Mouse (Mus musculus) T-helper 2 cell (primary cell): ENCODE data around the gene Fa2h.

ENCODE experiments used
- in situ Hi-C: fragments of 300-600 bp; cut with MboI, MseI; formaldehyde crosslinking; loops from one replicate; pipeline ENCODE4 v1.15.1; 2025; ENCODE audit warnings: high pct_unique_total_duplicates

The Fa2h gene

DNA sequence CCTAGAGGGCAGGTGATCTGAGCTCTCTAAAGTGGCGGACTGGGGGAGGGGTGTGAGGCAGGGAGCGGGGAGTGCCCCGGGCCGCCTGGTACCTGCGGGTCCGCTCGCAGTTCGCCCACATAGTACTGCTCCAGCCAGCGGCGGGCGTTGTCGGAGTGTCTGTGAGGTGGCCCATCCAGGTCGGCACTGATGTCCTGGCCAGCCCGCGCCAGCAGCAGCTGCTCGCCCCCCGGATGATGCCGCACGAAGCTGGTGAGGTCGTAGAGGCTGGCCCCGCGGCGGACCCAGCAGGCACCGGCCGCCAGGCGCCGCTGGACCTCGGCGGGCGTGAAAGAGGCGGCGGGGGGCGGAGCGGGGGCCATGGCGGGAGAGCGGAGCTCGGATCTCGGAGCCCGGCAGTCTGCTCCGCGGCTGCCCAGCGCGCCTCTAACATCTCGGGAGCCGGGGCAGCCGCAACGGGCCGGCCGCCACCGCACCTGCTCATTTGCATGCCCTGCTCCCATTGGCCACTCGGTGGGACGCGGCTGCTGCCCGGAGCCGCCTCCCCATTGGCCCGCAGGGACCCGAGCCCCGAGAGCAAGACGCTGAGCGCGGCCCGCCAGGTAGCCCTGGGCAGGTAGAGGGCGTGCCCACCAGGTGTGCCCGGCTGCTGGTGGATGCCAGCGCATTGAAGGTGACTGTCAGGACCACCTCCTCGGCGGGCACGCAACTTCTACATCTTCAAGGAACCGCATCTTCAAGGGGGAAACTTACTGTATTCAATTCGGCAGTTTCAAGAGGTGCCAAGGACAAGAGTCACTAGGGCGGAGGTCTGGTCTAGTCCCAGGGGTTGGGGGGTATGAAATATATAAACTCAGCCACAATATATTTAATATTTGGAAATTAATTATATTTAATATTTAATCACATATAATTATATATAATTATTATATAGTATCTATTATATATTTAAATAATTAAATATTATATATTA lies at the start of gene Fa2h:
Fa2h (minus strand) TSS at position 434 of the 973 bp plus-strand sequence.
- in situ Hi-C loops, result loop anchor here (5.0 kb wide), 1 partner anchor 36 kb away; no protein-coding TSS in a partner anchor

DNA sequence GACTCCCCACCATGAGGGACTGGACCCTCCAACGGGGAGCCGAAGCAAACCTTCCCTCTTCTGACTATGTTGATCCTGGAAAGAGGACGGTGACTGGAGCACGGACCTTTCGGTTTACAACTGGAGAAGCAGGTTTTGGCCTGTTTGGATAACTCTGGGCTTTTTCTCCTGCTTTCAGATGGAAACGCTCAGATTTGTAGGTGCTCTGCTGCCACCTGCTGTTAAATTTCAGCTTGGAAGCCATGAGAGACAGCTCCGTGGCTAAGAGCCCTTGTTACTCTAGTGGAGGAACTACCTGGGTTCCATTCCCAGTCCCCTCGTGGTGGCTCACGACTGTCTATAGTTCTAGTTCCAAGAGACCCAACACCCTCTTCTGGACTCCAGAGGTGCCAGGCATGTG lies 45.6 kb upstream of the Fa2h start:
- in situ Hi-C loops, result no loop called here

DNA sequence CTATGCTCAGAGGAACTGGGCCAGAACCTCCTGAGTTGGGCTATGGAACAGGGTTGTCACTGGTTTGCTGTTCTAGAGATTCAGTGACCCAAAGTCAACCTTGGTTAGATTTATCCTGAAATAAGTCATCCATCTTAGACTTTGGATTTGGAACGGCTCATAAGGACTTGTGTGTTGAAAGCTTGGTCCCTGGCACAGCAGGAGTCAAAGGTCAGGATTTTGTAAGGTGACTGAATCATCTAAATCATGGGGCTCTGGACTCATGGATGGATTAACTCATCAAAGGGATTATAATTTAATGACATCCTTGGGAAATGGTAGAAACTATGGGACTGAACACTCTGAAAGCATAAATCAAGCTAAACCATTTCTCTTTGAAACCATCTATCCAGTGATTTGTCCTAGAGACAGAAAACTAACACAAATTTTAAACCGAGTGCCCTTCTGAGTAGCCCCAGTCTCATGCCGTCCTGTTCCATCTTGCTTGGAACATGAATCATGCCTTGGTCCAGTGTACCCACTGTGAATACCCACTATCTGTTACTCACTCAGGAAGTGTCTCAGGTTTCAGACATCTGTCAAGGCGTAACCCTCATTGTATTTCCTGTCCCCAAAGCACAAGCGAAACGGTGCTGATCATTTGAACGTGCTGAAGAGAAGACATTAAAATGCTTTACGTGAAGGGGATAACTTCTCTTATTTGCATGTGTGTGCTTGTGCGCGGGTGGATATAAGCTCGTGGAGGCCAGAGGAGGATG lies 41.6 kb upstream of the Fa2h start:
- in situ Hi-C loops, result no loop called here

DNA sequence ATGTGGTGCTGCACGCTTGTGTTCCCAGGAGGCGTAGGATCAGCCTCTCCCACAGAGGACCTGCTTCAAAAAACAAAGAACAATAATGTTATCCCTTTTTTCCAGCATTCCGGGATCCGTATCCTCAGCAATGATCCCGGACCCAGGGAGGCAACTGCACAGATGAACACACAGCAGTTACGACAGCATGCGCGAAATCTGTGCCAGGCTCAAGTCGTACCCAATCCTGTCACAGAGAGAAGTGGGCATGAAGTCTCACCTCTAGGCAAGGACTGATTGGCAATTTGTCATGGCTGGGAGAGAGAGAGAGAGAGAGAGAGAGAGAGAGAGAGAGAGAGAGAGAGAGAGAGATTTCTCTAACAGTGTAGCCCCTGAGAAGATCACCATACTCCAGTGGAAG lies 31.0 kb upstream of the Fa2h start:
- in situ Hi-C loops, result no loop called here

DNA sequence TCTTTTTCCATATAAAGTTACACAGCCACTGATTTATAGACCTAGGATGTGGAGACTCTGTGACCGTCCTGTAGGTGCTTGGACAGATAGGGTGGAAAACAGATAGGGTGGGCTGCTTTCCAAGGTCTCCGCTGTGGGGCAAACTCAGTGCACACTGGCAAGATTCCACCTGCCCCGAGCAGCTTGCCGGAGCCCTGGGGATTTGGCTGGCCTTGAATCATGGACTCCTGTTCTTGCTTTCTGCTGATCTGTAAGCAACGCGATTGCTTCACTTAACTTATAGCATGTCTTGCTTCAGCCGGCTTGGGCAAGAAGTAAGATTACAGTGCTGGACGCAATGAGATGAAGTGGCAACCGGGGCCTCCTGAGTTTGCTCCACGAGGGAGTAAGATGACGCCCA lies 30.6 kb upstream of the Fa2h start:
- in situ Hi-C loops, result no loop called here

DNA sequence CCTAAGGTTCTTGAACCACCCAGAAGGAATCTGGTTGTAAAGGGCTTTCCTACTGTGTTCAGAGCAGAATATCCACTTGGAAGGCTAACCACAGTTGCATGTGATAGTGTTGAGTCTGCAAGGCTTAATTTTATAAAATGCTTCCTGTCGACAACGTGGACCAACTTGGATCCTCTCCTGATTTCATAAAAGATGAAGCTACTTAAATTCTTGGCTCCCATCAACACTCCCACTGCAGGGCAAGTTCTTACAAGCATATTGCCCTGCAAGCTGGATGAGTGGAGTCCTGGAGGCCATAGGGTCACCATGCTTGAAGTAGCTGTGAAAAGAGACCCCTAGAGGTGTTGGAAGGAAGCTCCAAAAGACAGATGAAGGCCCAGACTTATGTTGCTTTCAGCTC lies 29.0 kb upstream of the Fa2h start:
- in situ Hi-C loops, result no loop called here

DNA sequence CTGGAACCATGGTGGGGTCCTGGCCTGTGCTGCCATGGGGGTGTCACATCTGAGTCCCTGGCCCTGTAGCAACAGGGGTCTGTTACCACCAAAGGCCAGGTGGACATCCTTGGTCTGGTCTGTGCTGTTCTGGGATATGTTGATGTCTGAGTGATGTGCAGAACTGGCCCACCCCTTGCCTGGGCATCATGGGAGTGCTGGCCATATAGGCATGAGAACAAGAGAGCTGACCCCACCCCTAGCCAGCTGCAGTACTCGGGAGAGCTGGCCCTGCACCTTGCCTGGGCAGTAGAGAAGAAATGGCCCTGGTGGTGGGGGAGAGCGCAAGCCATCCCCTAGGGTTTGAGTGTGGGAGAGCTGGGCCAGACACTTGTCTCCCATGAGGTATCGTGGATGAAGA lies 25.5 kb upstream of the Fa2h start:
- in situ Hi-C loops, result no loop called here

DNA sequence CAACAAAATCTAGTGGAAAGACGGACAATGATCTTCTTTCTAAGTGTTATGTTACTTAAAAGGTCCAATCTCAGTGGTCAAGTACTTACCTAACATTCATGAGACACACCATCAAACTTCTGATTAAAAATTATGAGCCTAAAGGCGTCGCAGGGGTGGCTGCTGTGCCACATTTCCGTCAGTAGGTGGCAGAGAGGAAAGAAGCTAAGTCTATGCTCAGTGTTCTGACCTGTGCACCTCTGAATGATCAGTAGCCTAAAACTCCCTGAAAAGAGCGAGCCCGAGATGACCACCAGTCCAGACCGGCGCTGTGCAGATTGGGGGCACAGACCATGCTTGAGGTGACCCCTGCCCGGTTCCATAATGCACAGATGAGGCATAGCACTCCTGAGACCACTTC lies 25.0 kb upstream of the Fa2h start:
- in situ Hi-C loops, result no loop called here

DNA sequence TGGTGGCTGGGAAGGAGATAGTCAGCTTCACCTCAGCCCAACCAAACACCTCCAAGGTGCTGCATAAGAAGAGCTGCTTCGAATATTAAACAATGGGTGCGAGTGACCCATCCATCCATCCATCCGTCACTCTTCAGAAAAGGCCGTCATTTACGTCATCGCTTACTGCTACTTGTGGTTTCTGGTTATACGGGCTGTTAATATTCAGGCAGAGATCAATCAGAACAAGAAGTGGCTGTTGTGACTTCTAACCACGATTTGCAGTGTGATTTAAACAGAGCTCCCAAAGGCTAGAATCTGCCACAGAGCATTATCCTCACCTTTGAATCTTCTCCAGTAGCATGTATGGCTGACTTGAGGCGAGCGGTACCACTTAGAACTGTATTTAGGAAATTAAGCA lies 23.6 kb upstream of the Fa2h start:
- in situ Hi-C loops, result no loop called here

DNA sequence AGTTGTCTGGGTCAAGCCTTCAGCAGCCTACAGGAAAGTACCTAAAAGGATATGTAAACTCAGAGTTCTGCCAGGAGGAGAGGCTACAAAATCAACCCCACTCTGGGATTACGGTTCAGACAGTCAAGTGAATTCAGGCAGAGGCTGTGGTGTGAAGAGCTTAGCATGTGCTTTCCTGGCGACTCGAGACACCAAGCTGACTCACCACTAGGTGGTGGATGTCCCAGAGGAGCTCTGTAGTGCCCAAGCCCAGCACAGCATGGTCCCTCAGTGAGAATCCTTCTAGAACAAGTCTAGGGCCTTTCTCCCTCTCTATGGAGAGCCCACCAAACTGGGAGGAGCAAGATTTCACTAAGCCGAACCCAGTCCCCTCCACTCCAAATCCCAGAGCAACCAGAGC lies 9.8 kb upstream of the Fa2h start:
- in situ Hi-C loops, result no loop called here

DNA sequence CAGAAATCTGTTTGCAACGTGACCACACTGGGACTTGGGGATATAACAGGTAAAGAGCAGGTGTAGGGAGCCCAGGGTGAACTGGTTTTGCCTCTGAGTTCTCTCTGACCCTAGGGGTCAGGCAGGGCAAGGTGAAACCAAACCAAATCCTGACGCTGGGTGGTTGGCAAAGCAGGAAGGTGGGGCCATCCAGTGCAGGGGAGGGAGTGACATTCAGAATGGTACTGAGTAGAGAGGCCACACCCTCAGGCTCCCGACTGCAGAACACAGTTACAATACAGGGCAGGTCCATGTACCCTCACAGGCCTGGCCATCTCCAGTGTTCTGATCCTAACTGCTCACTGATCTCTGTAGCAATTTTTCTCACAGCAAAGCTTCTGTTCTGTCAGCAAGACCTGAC lies 2.4 kb downstream of the Fa2h start:
- in situ Hi-C loops, result loop anchor here (5.0 kb wide), 1 partner anchor 34 kb away; no protein-coding TSS in a partner anchor

DNA sequence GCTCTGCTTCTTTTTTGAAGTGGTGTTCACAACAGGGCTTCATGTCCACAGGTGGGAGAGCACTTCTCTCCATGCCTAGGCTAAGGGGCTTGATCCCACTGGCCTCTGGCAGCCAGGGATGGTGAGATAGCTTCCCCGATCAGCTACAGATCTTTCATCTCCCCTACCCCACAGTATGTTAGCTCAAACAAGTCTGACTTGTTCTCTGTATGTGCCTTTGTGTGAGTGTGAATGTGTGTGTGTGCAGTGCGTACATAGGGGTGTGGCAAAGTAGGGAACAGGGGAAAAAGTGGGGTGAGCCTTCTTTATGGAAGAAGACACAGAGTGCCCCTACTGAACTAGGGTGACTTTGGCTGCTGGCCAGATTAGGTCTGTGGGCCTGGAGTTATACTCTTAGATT lies 2.8 kb downstream of the Fa2h start:
- in situ Hi-C loops, result loop anchor here (5.0 kb wide), 1 partner anchor 34 kb away; no protein-coding TSS in a partner anchor

DNA sequence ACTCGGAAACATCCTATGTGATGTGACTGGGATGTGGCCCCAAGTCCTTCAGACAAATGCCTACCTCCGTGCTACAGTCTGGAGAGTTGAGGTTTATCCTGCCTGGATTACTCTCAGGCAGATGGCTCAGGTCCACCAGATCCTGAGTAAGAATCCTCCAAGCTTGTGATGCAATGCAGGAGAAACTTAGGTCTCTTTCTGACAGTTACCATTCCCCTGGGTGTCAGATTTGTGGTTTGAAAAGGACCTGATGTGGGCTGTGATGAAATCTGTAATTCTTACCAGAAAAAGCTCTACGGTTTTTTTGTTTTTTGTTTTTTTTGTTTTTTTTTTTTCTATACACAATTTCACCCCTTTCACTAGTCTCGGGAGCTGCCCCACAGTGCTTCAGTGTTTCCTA lies 4.0 kb downstream of the Fa2h start:
- in situ Hi-C loops, result no loop called here

DNA sequence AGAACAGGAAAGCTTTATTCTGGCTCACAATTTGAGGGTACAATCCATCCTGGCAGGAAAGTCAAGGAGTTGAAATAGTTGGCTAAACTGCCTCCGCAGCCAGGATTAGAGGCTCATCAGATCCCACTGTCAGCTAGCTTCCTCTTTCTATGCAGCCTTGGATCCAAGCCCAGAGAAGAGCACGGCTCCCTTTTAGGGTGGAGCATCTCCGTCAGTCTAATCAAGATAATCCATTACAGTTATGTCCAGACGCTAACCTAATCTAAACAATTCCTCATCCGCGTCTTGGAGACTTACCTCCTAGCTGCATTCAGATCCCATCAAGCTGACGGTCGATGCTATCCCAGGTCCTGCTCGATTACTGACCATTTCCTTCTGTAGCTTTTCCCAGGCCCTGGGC lies 7.7 kb downstream of the Fa2h start:
- in situ Hi-C loops, result no loop called here

DNA sequence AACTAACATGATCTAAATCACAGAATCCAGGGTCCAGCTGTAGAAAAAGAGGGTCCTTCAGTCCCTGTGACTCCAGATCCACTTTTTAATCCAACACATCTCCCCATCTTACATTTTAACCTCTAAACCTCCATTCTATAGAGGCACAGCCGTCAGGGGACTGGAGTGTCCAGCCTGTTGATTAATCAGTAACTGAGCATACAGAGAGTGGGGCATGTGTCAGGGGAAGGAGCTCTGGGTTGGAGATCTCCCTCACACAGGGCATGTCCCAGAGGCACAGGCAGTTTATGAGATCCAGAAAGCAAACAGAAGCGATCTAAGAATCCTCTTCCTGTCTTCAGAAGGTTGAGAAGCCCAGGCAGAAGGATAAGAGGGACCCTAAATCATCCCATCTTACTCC lies 9.0 kb downstream of the Fa2h start:
- in situ Hi-C loops, result no loop called here

DNA sequence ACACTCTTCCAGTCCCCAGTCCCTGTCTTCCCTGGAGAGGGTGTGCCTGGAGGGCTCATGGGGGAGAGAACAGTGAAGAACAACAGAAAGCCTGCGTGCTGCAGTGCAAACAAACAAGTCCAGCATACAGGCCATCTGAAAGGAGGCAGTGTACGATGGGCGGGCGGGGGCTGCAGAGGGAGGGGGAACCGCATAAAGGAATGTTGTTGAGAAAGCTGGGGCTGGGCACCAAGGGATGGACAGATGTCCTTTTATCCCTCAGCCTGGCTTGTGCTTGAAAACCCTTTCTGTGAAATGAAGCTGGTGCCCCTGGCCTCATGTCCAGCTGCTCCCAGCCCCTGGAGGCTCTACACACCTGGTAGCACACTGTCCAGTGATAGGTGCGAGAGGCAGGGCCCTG lies 18.4 kb downstream of the Fa2h start:
- in situ Hi-C loops, result no loop called here

DNA sequence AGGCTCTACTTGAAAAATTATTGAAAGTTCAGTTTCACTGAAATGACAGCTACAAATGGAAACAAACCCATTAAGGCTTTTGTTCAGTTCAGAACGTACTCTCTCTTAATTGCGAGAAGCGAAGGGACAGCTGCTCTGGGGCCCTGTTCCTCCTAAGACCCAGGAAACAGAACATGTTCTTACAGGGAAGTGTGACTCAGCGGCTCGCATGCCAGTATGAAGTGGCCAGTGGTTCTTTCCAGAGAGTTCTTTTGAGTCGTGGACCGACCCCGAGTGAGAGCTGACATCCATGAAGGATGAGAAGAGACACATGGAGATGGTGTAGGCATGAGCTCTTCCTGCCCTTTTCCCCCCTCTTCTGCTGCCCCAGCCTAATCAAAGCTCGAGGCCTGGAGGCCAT lies 23.9 kb downstream of the Fa2h start:
- in situ Hi-C loops, result no loop called here

DNA sequence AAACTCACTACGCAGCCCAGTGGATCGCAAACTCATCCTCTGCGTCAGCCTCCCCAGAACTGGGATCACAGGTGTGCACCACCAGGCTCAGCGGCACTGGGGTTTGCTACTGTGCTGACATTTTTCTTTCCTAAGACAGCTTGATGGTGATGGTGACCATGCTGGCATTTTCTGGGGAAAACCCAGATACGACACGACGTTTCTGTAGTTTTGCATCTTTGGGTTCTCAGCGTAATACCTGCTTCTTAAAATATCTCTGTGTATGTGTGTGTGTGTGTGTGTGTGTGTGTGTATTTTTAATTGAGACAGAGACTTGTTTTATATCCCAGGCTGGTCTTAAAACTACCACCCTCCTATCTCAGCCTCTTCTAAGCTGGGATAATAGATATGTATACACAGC lies 26.3 kb downstream of the Fa2h start:
- in situ Hi-C loops, result no loop called here

DNA sequence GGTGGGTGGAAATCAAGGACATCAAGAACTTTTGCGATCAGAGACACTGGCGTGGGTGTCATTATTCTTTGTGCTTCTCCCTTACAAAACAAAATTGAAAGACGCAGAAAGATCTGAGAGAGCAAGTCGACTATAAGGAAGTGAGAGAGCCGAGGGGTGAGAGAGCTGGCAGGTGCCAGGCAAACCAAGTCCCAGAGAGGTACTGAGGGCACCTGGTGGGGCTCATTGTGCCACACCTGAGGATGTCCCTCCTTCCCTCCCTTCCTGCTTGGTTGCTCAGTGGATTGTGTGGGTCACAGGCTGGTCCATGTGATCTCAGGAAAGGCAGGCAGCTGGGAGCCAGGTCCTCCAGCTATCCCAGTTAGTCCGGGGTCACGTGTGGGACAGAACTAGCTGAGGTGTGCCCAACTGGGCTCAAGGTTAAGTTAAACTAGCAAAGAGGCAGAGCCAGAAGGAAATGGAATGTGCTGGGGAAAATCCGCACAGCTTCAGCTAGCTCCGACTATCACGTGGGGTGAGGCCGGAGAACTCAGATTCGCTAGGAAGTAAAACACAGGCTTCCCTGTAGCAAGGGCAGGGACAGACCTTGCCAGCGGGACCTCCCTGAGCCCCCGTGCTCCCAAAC lies 26.9 kb downstream of the Fa2h start:
- in situ Hi-C loops, result no loop called here

DNA sequence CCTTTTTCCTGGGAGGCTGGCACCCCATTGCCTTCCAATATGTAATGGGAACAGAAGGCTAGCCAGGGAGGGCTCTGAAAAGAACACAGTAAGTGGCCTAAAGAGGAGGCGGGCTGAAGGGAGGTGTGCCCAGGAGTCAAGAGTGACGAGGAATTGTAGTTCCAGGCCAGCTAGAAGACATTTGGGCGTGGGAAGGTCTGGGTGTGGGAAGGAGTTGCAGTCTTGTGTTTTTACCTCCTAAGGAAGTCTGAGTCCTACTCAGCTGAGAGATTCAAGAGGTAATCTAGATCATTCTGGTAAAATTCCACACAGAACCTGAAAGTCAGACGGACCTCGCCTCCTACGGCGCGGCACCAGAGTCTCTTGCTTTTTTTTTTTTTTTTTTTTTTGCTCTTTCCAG lies 30.1 kb downstream of the Fa2h start:
- in situ Hi-C loops, result loop anchor here (5.0 kb wide), 1 partner anchor 94 kb away; no protein-coding TSS in a partner anchor

DNA sequence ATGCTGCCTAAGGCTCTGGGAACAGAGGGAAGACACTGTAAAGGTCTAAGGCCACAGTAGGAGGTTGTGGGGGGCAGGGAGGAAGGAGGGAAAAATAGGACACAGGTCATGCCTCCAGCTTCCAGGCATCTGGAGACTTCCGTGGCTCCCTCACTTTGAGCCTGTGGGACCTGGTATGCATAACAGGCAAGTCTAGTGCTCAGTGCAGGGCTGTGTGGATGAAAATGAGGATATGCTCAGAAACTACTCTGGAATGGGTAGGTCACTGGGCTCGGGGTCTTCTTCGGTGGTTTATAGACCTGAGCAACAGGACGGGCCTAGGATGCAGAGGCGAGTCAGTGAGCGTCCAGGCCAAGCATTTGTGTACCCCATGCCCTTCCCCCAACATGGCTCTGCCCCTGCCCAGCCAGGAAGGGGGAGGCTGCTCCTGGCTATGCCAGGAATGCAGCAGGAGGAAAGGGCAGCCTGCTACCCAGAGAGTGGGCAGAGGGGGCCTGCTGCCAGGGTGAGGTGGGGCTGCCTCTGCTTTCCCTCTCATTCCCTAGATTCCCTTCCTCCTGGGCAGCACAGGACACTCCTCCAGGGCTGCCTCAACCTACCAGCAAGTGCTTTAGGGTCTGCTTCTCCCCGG lies 32.9 kb downstream of the Fa2h start:
- in situ Hi-C loops, result loop anchor here (5.0 kb wide), 1 partner anchor 97 kb away; no protein-coding TSS in a partner anchor

DNA sequence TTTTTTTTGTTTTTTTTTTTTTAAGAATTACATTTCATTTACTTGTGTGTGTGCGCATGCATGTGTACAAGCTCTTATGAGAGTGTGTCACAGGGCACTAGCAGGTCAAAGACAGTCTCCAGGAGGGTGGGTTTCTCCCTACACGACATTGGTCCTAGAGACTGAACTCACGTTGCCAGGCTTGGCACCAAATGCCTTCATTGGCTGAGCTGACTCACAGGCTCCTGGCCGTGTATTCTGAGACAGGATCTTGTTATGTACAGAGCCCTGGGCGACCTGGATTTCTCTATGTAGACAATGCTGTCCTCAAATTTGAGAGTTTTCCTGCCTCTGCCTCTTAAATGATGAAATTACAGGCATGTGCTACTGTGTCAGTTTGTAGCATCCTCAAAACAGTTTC lies 33.7 kb downstream of the Fa2h start:
- in situ Hi-C loops, result loop anchor here (5.0 kb wide), 2 partner anchors 32 to 97 kb away; partner anchors contain the start of gene Fa2h
